Mouse (Mus musculus): Measurements from ENCODE around the gene Rnf224.

DNA sequence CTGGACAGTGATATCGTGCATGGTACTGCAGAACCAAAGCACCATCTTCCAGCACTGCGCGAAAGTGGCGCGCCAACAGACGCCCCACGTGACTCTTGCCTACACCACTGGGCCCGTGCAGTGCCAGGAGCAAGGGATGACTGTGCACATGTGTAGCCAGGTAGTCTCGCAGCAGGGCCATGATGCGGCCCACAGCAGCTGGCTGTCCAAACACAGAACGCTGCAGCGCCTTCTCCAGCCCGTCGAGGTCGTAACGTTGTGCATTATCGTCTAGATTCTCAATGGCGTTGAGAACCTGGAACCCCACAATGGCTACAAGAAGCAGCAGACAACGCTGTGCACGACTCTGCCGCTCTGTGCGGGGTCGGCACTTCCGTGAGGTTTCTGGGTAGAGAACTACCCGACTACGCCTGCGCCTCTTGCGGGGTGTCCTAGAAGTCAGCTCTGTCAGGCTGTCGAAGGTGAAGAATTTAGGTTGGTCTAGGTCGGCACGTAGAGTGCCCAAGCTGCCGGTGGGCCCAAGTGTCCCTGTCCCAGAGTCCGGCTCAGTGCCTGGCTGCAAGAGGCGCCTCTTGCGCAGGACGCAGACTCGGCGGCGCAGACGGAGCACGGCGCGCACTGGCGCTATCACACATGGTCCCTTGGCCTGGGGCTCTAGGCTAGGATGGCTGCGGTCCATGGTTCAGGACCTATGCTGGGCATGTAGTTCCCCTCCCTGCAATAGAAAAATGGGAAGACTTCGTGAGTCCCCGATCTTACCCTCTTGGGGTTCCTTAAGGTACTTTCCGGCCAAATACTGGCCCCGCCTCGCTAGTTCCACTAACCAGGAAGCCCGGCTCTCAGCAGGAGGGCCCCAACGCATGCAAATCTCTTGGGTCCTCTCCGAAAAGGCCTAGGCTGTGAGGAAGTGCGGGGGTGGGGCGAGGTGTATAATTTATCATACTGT is 41.1 kb downstream of the Rnf224 start:
- TF ChIP-seq CTCF (IDR thresholded peaks at IDR 0.05; ENCODE audit: low read depth, low read length) (no peak), TAL1 (conservative IDR thresholded peaks at IDR 0.05; ENCODE audit: low read depth, low read length) (no peak), GATA1 (IDR thresholded peaks at IDR 0.05; ENCODE audit: borderline replicate concordance, low read length) (no peak), POLR2AphosphoS5 (IDR thresholded peaks at IDR 0.05; ENCODE audit: insufficient replicate concordance, low read depth, low read length) (no peak), GATA2 (IDR thresholded peaks at IDR 0.05; ENCODE audit: borderline replicate concordance, low read depth, low read length) (no peak)

All from G1E (cell line).